Mouse (Mus musculus): Measurements from ENCODE around the gene Flnb. TPM values are rescaled to one million over a fixed set of nuclear protein-coding genes. Genes with fewer than 3 reads are reported as not detected.
A peak's percentile ranks its signal among the peaks of the same experiment; 100 is the strongest.

Gene Flnb
- polyA plus RNA-seq, 1 experiment: not detected

DNA sequence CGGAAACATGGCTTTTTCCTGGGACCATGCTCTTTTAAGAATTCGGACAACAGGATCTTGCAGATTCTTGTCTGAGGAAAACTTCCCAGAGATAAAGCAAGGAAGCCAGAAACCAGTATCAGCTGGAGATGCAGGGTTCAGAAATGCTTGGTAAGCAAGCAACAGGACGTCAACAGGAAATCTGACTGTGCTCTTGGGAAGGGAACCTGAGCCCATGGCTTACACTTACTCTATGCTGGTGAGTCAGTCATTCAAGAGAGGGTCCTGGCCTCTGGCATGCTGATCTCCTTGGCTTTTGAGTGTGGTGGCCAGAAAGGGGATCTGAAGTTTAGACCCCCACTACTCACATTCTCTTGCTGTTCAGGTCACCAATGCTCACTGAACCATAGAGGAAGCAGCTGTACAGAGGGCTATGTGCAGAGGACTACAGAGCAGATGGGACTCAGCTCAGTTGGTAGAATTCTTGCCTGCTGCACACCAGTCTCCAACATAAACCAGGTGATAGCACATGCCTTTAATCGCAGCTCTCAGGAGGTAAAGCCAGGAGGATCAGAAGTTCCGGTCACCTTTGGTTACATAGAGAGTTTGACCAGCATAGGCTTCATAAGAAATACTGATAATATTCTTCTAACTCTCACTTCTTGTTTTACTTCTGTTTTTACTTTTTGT is 173.5 kb downstream of the Flnb start:
- H3K27ac ChIP-seq (ENCODE audit: insufficient read depth, low read depth, low read length): no peak overlapping the region
- H3K4me1 ChIP-seq (ENCODE audit: control insufficient read depth, insufficient read depth, low read length): no peaks in the 10 kb centered on the region
- H3K4me3 ChIP-seq (ENCODE audit: insufficient read depth, low read depth, low read length): no peak overlapping the region
- TF ChIP-seq POLR2A (IDR thresholded peaks at IDR 0.05; ENCODE audit: insufficient read depth, low read depth, low read length): no peak
- TF ChIP-seq CTCF (IDR thresholded peaks at IDR 0.05; ENCODE audit: insufficient read depth, low read depth, low read length): no peak
- 88% methylated on average over 5 of the region's 5 CpGs for WGBS

DNA sequence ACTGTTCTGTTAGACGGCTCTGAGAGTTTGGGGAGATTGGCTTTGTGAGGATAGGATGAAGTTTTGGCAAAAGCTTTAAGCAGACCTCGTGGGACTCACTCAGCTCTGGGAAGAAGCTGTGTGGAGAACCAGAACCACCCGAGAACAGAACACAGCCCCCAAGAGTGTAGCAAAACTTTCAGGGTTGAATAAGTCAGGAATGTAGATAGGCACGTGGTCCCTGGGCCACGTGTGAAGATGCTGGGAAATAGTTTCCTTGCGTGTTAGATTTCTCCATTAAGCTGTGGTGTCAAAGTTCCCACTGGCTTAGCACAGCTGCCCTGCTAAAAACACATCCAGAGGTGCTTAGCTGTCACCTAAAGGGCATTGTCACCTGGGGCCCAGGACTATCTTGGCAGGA is 174.4 kb downstream of the Flnb start:
- no peak overlapping the region for H3K27ac ChIP-seq (ENCODE audit: insufficient read depth, low read depth, low read length)
- TF ChIP-seq POLR2A (IDR thresholded peaks at IDR 0.05; ENCODE audit: insufficient read depth, low read depth, low read length): no peak
- no peak for TF ChIP-seq CTCF (IDR thresholded peaks at IDR 0.05; ENCODE audit: insufficient read depth, low read depth, low read length)
- no peaks in the 10 kb centered on the region for H3K4me1 ChIP-seq (ENCODE audit: control insufficient read depth, insufficient read depth, low read length)
- H3K4me3 ChIP-seq (ENCODE audit: insufficient read depth, low read depth, low read length): no peak overlapping the region
- 71% methylated on average over 6 of the region's 6 CpGs for WGBS

DNA sequence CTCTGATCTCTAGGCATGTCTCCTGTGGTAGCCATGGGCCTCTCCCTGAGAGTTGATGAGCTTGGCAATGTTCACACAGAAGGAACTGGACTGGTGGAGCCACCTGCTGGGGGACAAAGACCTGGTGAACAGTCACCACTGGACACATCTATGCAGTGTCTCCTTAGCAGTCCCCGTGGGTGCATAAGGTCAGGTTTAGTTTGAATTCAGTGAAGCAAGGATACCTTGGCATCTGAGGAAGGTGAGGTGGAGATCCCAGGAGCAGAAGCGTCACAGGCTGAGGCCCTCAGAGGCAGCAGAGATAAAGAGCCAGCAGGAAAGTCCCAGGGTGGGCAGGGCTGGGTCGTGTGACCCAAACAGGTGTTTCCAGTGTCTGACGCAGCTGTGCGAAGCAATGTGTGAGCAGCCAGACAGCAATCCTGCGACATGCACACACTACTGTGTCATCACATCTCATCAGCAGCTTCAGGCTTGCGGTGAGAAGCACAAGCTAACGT is 176.6 kb downstream of the Flnb start, which contains the start of gene Dnase1l3:
Gene Dnase1l3 (minus strand): TSS at position 303 of the 497 bp plus-strand sequence.
- Histone ChIP-seq H3K27ac (ENCODE audit: insufficient read depth, low read depth, low read length) (no peak within 1 kb of the TSS), H3K4me1 (ENCODE audit: control insufficient read depth, insufficient read depth, low read length) (no peaks in the 10 kb centered on the region), H3K4me3 (ENCODE audit: insufficient read depth, low read depth, low read length) (no peak within 1 kb of the TSS)
- TF ChIP-seq CTCF (IDR thresholded peaks at IDR 0.05; ENCODE audit: insufficient read depth, low read depth, low read length) (no peak), POLR2A (IDR thresholded peaks at IDR 0.05; ENCODE audit: insufficient read depth, low read depth, low read length) (no peak)
- WGBS: 78% methylated on average over 8 of the region's 8 CpGs

DNA sequence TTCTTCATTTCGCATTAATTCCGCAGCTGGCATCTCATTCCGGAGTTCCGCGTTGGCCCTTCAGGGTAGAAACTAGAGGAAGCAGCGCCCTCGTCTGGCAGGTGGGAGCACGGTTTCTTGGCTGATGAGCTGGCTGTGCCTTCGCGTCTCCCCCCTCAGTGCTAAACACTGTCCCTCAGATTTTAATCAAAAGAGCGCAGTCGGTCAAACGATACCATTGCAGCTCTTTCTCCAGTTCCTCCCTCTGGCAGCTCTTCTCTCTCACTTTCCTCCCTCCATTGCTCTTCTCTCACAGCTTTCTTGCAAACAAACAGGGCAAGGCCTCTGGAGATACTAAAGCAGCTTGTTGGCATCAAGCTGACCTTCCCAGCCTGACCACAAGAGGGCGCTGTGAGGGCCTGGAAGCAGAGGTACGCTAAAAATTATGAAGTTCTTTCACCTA is 179.5 kb downstream of the Flnb start:
- no peak overlapping the region; the same call in 1 of the 2 replicates for H3K4me3 ChIP-seq (ENCODE audit: insufficient read depth, low read depth, low read length)
- peaks cover 7% of the 10 kb centered on the region for H3K4me1 ChIP-seq (ENCODE audit: control insufficient read depth, insufficient read depth, low read length)
- H3K27ac ChIP-seq (ENCODE audit: insufficient read depth, low read depth, low read length): no peak overlapping the region
- WGBS: 2% methylated on average over 15 of the region's 15 CpGs
- no peak for TF ChIP-seq POLR2A (IDR thresholded peaks at IDR 0.05; ENCODE audit: insufficient read depth, low read depth, low read length)
- peak; percentile 92 for TF ChIP-seq CTCF (IDR thresholded peaks at IDR 0.05; ENCODE audit: insufficient read depth, low read depth, low read length)

DNA sequence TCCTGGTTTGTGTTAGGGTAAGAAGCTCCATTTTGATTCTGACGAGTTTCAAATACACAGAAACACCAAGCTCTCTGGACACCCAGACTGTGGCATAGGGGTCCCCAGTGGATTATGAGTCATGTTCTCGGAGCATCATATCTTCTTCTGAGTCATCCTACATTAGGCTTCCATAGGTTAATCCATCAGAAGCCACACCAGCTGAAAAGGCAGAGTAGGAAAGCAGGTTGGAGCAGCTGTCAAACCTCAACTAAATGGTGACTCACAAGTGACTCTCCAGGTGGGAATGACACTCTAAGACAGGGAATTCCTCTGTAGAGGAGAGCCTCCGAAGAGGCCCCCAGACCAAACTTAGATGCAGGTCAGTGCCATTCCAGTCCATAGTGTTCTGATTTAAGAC is 181.3 kb downstream of the Flnb start:
- no peak overlapping the region for H3K4me3 ChIP-seq (ENCODE audit: insufficient read depth, low read depth, low read length)
- H3K4me1 ChIP-seq (ENCODE audit: control insufficient read depth, insufficient read depth, low read length): peaks cover 10% of the 10 kb centered on the region
- TF ChIP-seq CTCF (IDR thresholded peaks at IDR 0.05; ENCODE audit: insufficient read depth, low read depth, low read length) (no peak), POLR2A (IDR thresholded peaks at IDR 0.05; ENCODE audit: insufficient read depth, low read depth, low read length) (no peak)
- H3K27ac ChIP-seq (ENCODE audit: insufficient read depth, low read depth, low read length): no peak overlapping the region
- WGBS: 78% methylated on average over 3 of the region's 3 CpGs

DNA sequence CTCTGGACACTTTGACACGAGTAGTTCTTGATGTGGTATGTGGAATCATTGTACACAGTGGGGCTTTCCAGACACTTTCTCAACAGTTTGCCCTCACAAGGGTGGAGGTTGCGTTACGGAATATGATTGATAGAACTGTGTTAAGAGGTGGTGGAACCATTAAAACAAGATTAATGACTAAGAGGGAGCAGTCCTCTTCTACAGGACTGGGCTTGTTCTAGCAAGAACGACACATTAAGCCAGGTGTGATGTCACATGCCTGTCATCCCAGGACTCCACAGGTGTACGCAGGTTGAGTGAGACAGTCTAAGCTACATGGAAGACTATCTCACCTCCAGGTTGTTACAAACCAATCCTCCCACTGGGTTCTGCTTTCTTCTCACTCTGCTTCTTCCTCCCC is 181.7 kb downstream of the Flnb start:
- Histone ChIP-seq H3K4me1 (ENCODE audit: control insufficient read depth, insufficient read depth, low read length) (peaks cover 10% of the 10 kb centered on the region), H3K27ac (ENCODE audit: insufficient read depth, low read depth, low read length) (no peak overlapping the region), H3K4me3 (ENCODE audit: insufficient read depth, low read depth, low read length) (no peak overlapping the region)
- no peak for TF ChIP-seq CTCF (IDR thresholded peaks at IDR 0.05; ENCODE audit: insufficient read depth, low read depth, low read length)
- no peak for TF ChIP-seq POLR2A (IDR thresholded peaks at IDR 0.05; ENCODE audit: insufficient read depth, low read depth, low read length)
- WGBS: 89% methylated on average over 5 of the region's 5 CpGs

DNA sequence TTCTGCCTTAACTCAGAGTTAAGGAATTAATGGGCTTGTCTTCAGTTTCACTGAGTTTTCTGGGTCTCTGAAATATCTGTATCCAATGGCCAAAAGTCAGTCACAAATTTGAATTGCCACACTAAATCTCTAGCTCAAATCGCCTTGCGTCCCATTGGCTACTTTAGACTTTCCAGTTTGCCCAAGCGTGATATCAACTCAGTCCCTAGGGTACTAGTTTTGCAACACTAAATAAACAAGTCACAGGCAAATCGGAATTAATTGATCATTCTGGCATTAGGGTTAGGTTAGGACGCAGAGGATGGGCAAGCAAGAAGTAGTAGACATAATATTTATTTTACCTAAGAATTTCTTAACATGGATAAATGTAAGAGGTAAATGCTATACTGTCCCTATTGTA is 182.5 kb downstream of the Flnb start:
- no peak overlapping the region for H3K27ac ChIP-seq (ENCODE audit: insufficient read depth, low read depth, low read length)
- H3K4me1 ChIP-seq (ENCODE audit: control insufficient read depth, insufficient read depth, low read length): peaks cover 10% of the 10 kb centered on the region
- TF ChIP-seq CTCF (IDR thresholded peaks at IDR 0.05; ENCODE audit: insufficient read depth, low read depth, low read length) (no peak), POLR2A (IDR thresholded peaks at IDR 0.05; ENCODE audit: insufficient read depth, low read depth, low read length) (no peak)
- WGBS: 93% methylated on average over 5 of the region's 5 CpGs
- no peak overlapping the region for H3K4me3 ChIP-seq (ENCODE audit: insufficient read depth, low read depth, low read length)

Other genes with a start within 250 kb of the Flnb start
- gene Gm3558, start 249.4 kb upstream of the Flnb start, polyA plus RNA-seq (2012; ENCODE audit: insufficient read depth, insufficient read length, low replicate concordance, missing spikeins): not detected in 2 replicates
- gene Gm10338, start 222.4 kb upstream of the Flnb start, polyA plus RNA-seq (2012; ENCODE audit: insufficient read depth, insufficient read length, low replicate concordance, missing spikeins): not detected in 2 replicates
- not detected in 2 replicates for gene Gm10128, start 174.0 kb upstream of the Flnb start, polyA plus RNA-seq (2012; ENCODE audit: insufficient read depth, insufficient read length, low replicate concordance, missing spikeins)
- not detected in 2 replicates for gene Gm26661, start 26.4 kb upstream of the Flnb start, polyA plus RNA-seq (2012; ENCODE audit: insufficient read depth, insufficient read length, low replicate concordance, missing spikeins)
- not detected in 2 replicates for gene Gm45521, start 139.3 kb downstream of the Flnb start, polyA plus RNA-seq (2012; ENCODE audit: insufficient read depth, insufficient read length, low replicate concordance, missing spikeins)
- gene Dnase1l3, start 176.6 kb downstream of the Flnb start, polyA plus RNA-seq (2012; ENCODE audit: insufficient read depth, insufficient read length, low replicate concordance, missing spikeins): not detected in 2 replicates
- not detected in 2 replicates for gene Abhd6, start 184.9 kb downstream of the Flnb start, polyA plus RNA-seq (2012; ENCODE audit: insufficient read depth, insufficient read length, low replicate concordance, missing spikeins)